Mouse (Mus musculus) R1 (cell line): ENCODE measurements around the gene Dpf3.
A peak's percentile ranks its signal among the peaks of the same experiment; 100 is the strongest.

Source experiments
- DNase-seq: peaks from one replicate; pipeline ENCODE4 v3.0.0-alpha.2; 2018; ENCODE audit warnings: low read depth, low spot score

Gene Dpf3

DNA sequence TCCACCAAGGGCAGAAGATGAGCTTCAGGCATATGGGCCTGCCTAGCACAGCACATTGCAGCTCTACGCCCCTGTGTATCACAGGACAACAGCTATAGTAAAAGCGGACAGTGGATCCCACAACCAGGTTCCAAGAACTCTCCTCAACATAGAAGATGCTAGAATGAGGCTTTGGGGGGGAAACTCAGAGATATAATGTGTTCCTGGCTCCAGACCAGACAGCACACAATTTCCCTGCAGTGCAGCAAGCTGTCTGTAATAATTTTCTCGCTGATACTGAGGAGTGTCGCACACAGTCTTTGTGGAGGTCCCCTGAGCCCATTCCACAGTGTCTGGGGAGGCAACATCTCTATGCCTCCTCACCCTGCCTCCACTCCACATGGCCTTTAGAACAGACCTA is 146.6 kb downstream of the Dpf3 start:
- no peak for DNase-seq

DNA sequence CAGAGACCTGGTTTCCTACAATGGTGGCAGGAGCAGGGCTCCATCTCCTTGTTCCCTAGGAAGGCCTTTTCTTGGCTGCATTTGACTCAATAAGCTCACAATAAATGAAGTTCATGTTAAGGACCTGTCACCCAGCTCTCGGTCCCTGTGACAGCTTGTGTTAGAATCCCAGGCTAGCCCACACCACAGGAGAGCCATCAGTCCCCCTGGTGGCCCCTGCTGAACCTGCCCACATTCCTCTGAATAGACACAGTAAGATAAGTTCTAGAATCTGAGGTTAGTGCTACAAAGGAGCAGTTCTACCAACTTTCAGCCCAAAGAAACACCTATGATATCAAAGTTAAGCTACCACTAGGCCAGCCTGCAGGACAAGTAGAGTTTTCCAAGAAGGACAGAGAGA is 149.2 kb downstream of the Dpf3 start:
- no peak for DNase-seq

DNA sequence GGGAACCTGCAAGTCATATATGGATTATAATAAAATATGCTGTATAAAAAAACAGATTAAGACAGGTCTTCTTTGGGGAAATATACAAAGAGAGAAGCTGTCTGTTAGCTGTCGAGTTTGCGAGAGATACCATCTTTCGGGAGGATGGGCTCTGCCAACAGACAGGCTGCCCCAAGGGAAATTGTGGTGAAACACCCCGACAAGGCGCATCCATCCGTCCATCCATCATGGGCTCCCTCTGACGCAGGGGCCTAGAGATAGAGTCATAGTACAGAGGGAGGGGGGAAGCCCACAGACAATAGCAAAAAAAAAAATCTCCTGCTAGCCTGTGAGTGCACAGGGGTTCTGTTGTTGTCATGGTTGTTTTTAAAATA is 149.8 kb downstream of the Dpf3 start:
- no peak for DNase-seq

GRCm38 (mm10) chr12:83337077-83337775 is 150.3 kb downstream of the Dpf3 start:
- no peak for DNase-seq

DNA sequence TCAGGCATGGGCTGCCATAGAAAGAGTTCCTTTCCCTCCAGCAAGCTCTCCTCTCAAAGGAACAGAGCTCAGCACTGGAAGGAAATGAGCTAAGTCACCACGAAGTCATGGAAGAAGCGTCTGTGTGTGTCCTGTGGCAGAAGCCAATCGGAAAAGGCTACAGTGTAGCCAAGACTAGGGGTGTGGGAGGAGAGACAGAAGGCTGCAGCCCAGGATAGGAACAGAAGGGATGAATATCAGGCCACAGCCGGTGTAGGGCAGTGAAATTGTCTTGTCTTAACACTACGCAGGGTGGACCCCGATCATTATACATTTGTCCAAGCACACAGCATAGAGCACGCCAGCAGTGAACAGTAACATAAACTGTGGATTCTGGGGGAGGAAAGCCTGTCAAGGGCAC is 157.5 kb downstream of the Dpf3 start:
- DNase-seq = no peak

GRCm38 (mm10) chr12:83328899-83329298 is 158.6 kb downstream of the Dpf3 start:
- DNase-seq = peak; percentile 31

DNA sequence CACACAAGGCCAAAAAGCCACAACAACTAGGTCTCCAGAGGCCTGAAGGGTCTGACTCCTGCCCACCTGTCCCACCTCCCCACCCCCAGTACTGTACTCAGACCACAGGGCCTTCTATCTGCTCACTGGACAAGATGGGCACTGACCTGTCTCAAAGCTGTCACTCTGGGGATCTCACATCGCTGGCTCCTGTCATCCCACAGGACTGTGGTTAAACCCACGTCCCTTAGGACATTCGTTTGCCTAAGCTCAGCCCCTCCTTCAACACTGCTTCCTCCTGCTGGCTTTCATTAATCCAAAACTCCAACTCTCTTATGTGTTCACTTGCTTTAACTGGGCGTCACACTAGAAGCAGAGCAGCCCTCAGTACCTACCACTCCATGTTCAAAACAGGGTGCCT is 159.0 kb downstream of the Dpf3 start:
- DNase-seq = no peak

GRCm38 (mm10) chr12:83327451-83327850 is 160.1 kb downstream of the Dpf3 start:
- DNase-seq = no peak

DNA sequence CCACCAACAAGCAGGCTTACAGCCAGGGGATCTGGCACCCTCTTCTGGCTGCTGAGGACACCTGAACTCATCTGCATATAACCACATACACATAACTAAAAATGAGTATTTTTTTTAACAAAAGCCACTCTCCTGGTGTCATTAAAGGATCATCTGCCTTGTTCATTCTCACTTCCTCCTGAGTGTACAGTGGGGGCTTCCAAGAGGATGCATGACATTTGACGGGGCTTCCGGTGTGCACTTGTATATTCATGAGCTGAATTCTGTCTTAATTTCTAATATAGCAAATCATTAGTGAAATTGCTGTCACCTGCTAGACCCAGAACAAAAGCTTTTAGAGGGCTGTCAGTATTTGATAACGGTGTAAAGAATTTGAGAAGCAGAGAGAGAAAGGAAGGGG is 166.8 kb downstream of the Dpf3 start:
- no peak for DNase-seq

DNA sequence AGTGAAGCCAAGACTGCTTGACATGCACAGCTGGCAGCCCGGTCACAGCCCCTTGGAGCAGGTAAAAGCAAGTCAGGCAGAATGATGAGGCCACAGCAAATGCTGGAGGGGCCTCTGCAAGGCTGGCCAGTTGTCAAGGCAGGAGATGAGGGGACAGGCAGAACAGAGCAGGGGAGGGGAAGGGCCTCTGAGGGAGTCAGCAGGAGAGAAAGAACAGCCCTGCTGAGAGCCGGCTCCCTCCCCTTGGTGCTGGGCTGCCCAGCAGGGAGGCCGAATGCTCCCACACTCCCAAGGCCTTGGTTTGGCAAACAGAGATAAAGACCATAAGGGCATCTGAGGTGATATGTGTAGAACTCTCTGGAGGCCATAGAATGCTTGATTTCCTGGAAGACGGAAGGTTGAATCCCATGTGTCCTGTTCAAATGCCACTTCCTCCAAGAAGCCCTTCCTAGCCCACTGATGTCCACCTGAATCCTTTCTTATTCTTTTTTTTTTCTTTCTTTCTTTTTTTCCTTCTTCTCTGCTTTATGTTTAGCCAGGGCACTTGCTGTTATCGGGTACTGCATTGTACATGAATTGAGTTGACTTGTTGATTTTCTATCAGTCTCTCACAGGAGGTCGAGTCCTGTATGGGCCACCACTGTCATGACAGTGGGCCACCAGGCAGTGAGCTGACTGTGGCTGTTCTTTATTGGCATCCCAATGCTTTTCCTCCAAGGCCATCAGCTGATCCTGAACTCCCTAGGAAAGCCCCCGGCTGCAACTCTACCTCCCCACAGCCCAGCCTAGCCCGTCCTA is 169.7 kb downstream of the Dpf3 start:
- DNase-seq = no peak

GRCm38 (mm10) chr12:83314666-83315065 is 172.8 kb downstream of the Dpf3 start:
- DNase-seq = no peak

DNA sequence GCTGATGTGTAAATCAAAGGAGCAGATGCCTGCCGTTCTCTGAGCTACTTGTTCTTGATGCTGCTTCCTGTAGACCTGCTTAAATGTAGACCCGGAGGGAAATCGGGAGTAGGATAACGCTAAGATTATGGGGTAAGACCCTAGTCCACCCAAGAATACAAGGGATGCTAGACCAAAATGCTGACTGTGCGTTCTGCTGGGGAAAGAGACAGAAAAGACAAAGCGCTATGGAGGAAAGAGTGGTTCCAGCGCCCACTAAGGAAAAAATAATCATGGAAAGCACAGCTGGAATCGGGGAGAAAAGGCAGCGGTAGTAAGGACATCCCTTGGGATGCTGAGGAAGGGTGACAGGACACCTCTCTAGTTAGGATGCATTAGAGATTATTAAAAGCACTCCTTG is 174.7 kb downstream of the Dpf3 start:
- DNase-seq = no peak

DNA sequence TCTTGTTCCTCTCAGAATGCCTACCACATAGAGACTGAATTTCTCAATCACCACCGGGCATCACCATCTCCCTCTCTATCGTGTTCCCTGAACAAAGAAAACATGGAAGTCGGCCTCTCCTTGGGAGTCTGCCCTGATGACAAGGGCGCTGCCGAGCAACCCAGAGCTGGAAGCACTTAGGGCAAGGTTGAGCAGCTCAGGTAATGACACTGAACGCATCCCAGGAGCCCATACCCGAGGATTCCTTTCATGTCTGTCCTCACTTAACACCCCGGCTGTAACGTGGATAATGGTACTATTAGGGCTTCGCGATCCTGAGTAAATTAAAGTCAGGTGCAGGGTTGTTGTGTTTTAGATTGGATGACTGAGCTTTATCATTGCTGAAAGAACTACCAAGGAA is 176.9 kb downstream of the Dpf3 start:
- DNase-seq = no peak

GRCm38 (mm10) chr12:83309031-83309804 is 178.3 kb downstream of the Dpf3 start:
- DNase-seq = peak; percentile 54

DNA sequence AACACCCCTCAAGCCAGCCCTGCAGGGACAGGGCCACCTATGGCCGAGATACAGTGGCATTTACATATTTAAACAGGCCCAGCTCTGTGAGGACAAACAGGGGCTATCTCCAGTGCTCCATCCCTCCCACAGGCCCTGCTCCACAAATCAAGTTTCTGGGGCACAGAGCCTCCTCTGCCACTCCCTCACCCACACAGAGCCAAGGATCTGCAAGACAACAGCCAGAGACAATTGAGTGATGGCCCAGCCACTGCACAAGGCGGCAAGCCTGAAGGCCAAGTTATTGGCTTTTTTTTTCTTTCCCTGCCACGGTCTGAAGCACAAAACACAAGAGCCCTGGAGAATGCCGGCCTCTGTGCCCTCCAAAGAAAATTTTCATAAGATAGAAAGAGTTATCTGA is 178.9 kb downstream of the Dpf3 start:
- DNase-seq = peak; percentile 66

DNA sequence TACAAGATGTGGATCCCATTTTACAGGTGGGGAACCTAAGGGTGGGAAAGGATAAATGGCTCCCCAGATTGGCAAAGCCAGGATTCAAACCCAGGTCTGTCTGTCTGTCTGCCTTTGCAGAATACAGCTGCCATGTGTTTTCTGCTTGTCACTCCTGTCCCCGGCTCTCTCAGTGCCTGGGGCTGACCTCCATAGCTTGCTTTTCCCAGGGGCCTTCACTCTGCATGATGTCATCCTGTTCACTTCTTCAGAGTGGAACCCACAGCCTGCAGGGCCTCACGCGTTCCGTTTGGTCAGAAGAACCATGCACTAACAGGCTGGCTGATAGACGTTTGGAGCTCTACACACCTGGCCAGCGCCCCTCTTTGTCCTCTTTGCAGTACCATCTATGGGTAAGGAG is 184.3 kb downstream of the Dpf3 start:
- no peak for DNase-seq

DNA sequence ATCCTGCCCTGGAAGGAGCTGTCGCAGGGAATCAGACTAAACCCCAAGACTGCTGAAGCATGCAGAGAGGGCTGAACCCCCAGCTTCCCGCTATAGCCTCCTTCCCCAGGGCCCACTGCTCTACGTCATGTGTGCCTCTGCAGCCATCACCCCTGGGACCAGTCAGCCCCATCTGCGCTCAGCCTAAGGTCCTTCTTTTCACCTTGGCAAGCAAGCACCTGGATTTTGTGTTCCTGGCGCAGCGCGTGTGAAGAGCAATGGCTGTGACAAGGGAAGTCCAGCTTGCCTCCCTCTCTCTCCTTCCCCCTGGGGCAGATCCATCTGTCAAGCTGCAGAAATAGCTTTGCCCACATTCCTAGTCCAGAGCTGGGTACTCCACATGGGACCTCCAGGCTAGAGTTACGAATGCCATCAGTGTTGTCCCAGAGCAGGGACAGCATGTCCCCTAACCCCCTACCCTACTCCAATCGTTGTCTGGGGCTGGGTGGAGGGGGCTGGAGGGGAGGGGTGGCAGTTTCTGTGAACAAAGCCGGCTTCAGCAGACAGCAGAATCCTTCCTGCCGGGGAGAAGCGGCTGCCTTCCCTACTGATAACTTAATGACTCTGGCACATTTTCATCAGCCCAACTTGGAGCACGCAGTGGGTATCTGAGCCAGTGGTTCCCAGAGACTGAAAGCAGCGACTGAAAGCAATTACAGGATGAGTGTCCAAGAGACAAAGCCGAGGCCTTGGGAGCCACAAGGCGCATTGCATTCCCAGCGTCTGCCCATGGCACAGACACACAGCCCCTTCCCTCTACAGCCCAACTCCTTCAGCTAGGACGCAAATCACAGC is 185.0 kb downstream of the Dpf3 start:
- no peak for DNase-seq

DNA sequence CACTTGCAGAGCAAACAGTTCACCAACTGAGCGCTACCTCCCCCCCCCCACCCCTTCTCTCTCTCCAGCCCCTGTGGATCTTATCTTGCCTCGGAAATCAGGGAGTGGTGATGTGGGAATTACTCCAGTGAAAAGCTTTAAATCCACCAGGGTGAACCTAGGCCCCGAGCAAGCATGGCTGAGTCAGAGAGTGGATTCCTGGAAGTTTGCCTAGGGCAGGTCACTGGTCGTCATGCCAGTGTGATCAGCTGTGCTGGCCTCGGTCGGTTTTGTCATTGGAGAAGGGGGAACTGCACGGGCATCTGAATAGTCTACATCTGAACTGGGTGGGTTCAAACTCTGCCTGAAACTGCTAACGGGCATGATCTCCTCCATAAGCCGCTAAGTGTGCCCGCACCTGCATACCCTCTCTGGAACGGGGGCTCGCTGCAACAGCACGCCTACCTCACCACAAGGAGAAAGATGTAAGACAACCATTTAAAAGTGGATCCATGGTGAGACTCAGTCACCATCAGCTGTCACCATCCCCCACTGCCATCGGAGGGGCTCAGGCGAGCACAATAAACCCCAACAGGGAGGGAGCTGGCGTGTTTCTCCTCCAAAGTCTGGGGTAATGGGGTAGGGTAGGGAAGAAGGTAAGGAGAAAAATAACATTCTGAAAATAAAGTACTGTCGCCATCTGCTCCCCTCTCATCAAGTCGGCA is 185.7 kb downstream of the Dpf3 start:
- no peak for DNase-seq

DNA sequence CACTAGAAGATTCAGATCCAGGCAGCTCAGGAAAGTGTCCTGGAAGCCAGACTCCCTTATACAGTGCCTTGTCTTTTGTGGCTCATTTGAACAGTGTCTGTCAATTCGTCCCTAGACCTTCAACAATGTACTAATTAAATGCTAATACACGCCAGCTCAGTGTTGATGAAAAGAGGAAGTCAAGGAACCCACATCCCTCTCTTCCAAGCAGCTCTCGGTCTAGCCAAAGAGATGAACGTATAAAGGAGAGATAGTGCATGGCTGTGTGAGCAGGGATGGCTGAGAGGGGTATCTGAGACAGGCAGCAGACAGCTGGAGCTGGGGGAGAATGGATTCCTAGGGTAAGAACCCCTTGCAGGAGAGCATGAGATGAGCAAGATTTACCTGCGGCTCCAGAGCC is 189.2 kb downstream of the Dpf3 start:
- DNase-seq = no peak

GRCm38 (mm10) chr12:83295031-83295430 is 192.5 kb downstream of the Dpf3 start:
- DNase-seq = no peak

- DNase-seq = no peak
Observed at GRCm38 (mm10) chr12:83291915-83292314, 195.6 kb downstream of the Dpf3 start.
